Mouse (Mus musculus) hindbrain, embryonic 16.5 days (tissue): ENCODE measurements around the gene Nbeal2. TPM values are rescaled to one million over a fixed set of nuclear protein-coding genes. Genes with fewer than 3 reads are reported as not detected.

Experiments
- ATAC-seq: fragments of 200-750 bp; cut with Nextera tagmentation; 2 replicates; pipeline ENCODE4 v1.8.0; 2017; ENCODE audit warnings: moderate TSS enrichment, moderate library complexity
- H3K27ac ChIP-seq: fragments of 300-500 bp; sonication (generic); 2 replicates; pipeline ENCODE4 v1.5.1; 2014; ENCODE audit warnings: low read depth, mild to moderate bottlenecking, control low read depth, low read length, moderate library complexity
- H3K27me3 ChIP-seq: fragments of 300-500 bp; sonication (generic); replicated peaks from 2 replicates; pipeline ENCODE4 v1.6.1; 2014; ENCODE audit warnings: low read length; ENCODE audit not compliant: control insufficient read depth, insufficient read depth
- H3K36me3 ChIP-seq: fragments of 300-500 bp; sonication (generic); 2 replicates; pipeline ENCODE4 v1.6.1; 2014; ENCODE audit warnings: mild to moderate bottlenecking, low read length, moderate library complexity, mixed read lengths; ENCODE audit not compliant: control insufficient read depth, insufficient read depth
- H3K4me1 ChIP-seq: fragments of 300-500 bp; sonication (generic); 2 replicates; pipeline ENCODE4 v1.6.1; 2014; ENCODE audit warnings: low read depth, low read length; ENCODE audit not compliant: control insufficient read depth, insufficient read depth
- H3K4me2 ChIP-seq: fragments of 300-500 bp; sonication (generic); 2 replicates; pipeline ENCODE4 v1.6.1; 2014; ENCODE audit warnings: mild to moderate bottlenecking, low read length, control low read depth, moderate library complexity
- H3K4me3 ChIP-seq: fragments of 300-500 bp; sonication (generic); 2 replicates; pipeline ENCODE4 v1.5.1; 2014; ENCODE audit warnings: mild to moderate bottlenecking, low read length, control low read depth, moderate library complexity
- H3K9ac ChIP-seq: fragments of 300-500 bp; sonication (generic); 2 replicates; pipeline ENCODE4 v1.6.1; 2014; ENCODE audit warnings: low read depth, mild to moderate bottlenecking, control low read depth, low read length, moderate library complexity
- H3K9me3 ChIP-seq: fragments of 300-500 bp; sonication (generic); 2 replicates; pipeline ENCODE4 v1.6.1; 2014; ENCODE audit warnings: mild to moderate bottlenecking, low read length, moderate library complexity; ENCODE audit not compliant: control insufficient read depth
- WGBS: fragments of 180-500 bp; shearing (Covaris S2); extraction: QIAGEN DNeasy Blood & Tissue Kit; methylation state at CpG from one replicate; pipeline ENCODE4 v1.1.7; 2014; 5-methylcytosine and 5-hydroxymethylcytosine counted together
- polyA plus RNA-seq: library from polyadenylated mRNA; unstranded; fragments of >200 nt; fragmentation: Nextera tagmentation; extraction: Ambion mirVana; gene quantifications from 2 replicates; pipeline ENCODE4 v1.2.1, GENCODE M21; 2015

Gene Nbeal2
- polyA plus RNA-seq, 1 experiment from 2014 or later = 3.2 TPM

DNA sequence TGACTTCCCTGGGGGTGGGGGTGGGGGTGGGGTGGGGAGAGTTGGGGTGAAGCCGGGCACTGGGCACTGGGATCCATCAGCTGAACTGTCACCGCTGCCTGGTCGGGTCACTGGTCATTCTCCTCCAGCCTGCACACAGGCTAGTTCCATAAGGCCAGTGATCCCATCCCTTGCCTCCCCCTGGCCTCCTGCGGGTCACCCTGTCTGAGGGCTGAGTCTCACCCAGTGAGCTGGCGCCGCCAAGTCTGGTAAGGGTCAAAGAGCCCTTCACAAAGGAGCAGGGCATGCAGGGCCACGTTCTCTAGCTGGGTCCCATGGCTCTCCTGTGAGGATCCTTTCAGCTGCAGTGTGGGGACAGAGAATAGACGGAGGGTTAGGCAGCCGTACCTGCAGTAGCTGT, 10.2 kb downstream of the Nbeal2 start:
- Histone ChIP-seq H3K4me3 (no peak overlapping the region), H3K9me3 (no peaks in the 10 kb centered on the region), H3K27me3 (no peaks in the 10 kb centered on the region), H3K9ac (no peak overlapping the region), H3K27ac (no peak overlapping the region), H3K4me2 (no peak overlapping the region), H3K36me3 (no peaks in the 10 kb centered on the region), H3K4me1 (no peaks in the 10 kb centered on the region)
- WGBS = 73% methylated on average over 9 of the region's 9 CpGs
- no peak for ATAC-seq

DNA sequence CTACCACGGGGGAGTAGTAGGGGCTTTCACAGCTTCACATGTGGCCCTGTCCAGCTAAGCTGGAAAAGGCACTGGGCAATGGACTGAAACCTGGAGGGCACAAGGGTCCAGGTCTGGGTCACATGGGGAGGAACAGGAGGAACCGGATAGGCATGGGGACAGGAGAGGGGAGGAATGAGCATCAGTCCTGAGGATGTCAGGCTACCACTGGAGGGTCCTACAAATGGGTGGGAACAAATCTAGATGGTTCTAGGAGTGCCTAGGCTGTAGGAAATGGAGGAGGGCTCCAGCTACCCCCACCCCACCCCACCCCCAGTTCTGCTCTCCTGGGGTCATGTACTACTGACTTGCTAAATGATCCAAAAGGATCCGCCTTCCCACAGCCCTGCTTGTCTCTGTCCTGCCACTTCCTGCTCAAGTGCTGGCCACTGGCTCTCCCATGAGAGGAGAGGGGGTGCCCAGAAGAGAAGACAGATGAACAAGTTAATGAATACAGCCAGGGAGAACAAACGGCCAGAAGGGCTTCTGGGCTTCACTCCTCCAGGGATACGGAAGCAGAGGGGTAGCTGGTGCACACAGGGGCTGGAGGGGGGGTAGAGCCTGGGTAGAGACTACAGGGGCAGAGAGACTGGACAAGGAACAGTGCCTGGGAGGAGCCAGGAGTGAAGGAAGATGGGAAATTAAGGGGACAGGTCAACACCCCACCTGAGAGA, 11.0 kb downstream of the Nbeal2 start:
- H3K4me1 ChIP-seq = no peaks in the 10 kb centered on the region
- peaks cover 2% of the 10 kb centered on the region; the same call in 1 of the 2 replicates for H3K36me3 ChIP-seq
- no peaks in the 10 kb centered on the region for H3K27me3 ChIP-seq
- H3K9ac ChIP-seq = no peak overlapping the region
- H3K27ac ChIP-seq = no peak overlapping the region
- 41% methylated on average over 5 of the region's 5 CpGs for WGBS
- H3K9me3 ChIP-seq = no peaks in the 10 kb centered on the region
- ATAC-seq = no peak
- H3K4me2 ChIP-seq = no peak overlapping the region
- no peak overlapping the region for H3K4me3 ChIP-seq

DNA sequence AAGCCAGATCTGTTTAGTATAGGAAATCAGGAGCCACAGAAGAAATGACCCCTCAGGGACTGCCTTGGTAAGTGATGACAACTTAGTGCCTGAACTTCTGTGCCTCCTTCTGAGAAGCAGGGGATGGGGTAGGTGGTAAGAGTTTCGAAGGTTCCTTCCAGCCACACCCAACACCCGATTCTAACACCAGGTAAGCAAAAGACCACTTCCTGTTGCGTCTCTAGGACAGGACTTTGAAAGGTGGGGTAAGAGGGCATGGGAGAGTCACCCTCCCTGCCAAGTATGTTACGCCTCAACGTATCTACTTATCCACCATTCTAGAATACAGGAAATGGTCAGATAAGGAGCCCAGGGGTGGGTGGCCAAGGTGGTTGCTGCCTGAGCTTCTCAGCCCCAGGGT, 13.0 kb downstream of the Nbeal2 start:
- H3K4me3 ChIP-seq = no peak overlapping the region
- H3K4me1 ChIP-seq = no peaks in the 10 kb centered on the region
- H3K36me3 ChIP-seq = peaks cover 2% of the 10 kb centered on the region; the same call in 1 of the 2 replicates
- H3K27me3 ChIP-seq = no peaks in the 10 kb centered on the region
- no peak overlapping the region for H3K9ac ChIP-seq
- no peak for ATAC-seq
- 90% methylated on average over 5 of the region's 5 CpGs for WGBS
- no peaks in the 10 kb centered on the region for H3K9me3 ChIP-seq
- no peak overlapping the region for H3K4me2 ChIP-seq
- no peak overlapping the region for H3K27ac ChIP-seq

DNA sequence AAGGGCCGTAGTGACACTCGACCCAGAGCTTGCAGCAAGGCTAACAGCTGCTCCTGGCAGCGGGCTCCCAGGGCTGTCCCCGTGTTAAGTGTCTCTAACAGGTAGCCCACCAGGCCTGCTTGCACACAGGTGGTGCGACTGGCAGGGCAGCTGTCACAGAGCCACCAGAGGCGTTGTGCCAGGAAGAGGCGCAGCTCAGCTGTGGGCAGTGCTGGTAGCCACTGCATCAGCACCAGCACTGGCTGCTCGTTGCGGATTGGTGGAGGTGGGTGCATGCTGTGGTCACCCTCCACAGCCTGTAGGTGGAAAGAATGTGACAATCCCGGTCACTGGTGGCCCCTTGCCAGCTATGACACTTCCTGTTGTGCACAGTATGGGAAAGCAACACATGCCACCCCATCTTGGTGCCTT, 15.3 kb downstream of the Nbeal2 start:
- no peaks in the 10 kb centered on the region for H3K27me3 ChIP-seq
- 74% methylated on average over 10 of the region's 10 CpGs for WGBS
- H3K36me3 ChIP-seq = peaks cover 2% of the 10 kb centered on the region; the same call in 1 of the 2 replicates
- no peaks in the 10 kb centered on the region for H3K9me3 ChIP-seq
- no peak overlapping the region for H3K4me2 ChIP-seq
- H3K9ac ChIP-seq = no peak overlapping the region
- ATAC-seq = no peak
- no peak overlapping the region for H3K27ac ChIP-seq
- H3K4me1 ChIP-seq = no peaks in the 10 kb centered on the region
- no peak overlapping the region for H3K4me3 ChIP-seq

DNA sequence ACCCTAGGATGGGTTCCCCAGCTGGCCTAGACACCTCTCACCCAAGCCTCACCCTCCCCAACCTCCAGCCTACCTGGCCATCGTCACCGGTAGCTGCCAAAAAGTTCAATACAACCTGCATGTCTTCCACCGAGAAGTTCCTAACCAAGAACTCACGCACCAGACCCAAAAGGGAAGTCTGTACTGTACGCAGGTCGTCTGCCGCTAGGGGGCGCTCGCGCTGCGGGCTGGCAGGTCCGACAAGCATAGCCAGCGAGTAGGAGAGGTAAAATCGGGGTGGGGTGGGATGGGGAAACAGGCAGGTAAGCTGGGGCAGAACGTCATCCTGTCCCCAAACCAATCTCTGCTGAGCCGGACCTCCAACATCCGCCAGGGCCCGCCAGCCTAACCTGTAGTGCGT, 18.7 kb downstream of the Nbeal2 start:
- Histone ChIP-seq H3K27me3 (no peaks in the 10 kb centered on the region), H3K9ac (no peak overlapping the region), H3K9me3 (no peaks in the 10 kb centered on the region), H3K4me1 (peaks cover 5% of the 10 kb centered on the region), H3K27ac (no peak overlapping the region), H3K4me2 (no peak overlapping the region), H3K4me3 (no peak overlapping the region), H3K36me3 (peaks cover 2% of the 10 kb centered on the region; the same call in 1 of the 2 replicates)
- WGBS = 8% methylated on average over 19 of the region's 19 CpGs
- ATAC-seq = 0 out of 2 replicates have a peak, but pooled peaks have one; percentile 28

DNA sequence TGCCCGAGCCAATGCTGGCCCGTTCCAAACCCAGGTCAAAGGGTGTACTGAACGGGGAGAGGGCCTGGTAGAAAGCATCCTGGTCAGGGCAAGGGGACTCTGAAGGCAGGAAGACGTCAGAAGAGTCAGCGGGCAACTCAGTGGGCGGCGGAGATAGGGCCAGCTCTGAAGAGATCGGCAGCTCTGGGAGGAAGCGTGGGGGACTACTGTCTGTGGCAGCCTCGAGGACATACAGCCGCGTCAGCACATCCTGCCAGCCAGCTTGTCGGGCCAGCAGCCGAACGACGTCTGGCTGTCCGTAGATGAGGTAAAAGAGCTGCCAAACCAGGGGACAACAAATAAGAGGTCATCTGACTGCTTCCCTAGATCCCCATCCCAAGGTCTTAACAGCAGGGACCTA, 20.1 kb downstream of the Nbeal2 start:
- H3K9ac ChIP-seq = no peak overlapping the region
- H3K4me1 ChIP-seq = peaks cover 5% of the 10 kb centered on the region
- H3K36me3 ChIP-seq = peaks cover 2% of the 10 kb centered on the region; the same call in 1 of the 2 replicates
- H3K27me3 ChIP-seq = no peaks in the 10 kb centered on the region
- no peaks in the 10 kb centered on the region for H3K9me3 ChIP-seq
- no peak overlapping the region for H3K27ac ChIP-seq
- 78% methylated on average over 17 of the region's 17 CpGs for WGBS
- no peak for ATAC-seq
- H3K4me3 ChIP-seq = no peak overlapping the region
- no peak overlapping the region for H3K4me2 ChIP-seq

DNA sequence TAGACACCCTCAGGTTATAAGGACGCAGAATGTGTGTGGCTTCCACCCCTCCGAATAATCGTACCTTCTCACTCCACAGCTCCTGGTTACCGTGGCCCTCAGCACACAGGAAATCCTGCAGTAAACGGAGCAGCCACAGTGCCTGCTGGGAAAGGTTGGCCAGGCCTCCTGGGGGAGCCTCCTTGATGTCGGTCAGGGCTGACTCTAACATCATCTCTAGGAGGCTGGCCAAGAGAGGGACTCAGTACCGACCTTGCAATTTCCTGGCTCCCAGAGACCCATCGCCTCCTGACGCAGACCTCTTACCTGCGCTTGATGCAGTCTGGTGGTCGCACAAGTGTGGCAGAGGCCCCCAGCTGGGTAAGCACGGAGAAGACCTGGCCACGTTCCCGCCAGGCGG, 21.3 kb downstream of the Nbeal2 start:
- H3K36me3 ChIP-seq = no peaks in the 10 kb centered on the region
- no peak overlapping the region for H3K9ac ChIP-seq
- H3K27ac ChIP-seq = no peak overlapping the region
- no peaks in the 10 kb centered on the region for H3K9me3 ChIP-seq
- H3K4me3 ChIP-seq = no peak overlapping the region
- no peak for ATAC-seq
- H3K4me1 ChIP-seq = peaks cover 5% of the 10 kb centered on the region
- H3K27me3 ChIP-seq = no peaks in the 10 kb centered on the region
- H3K4me2 ChIP-seq = no peak overlapping the region
- 78% methylated on average over 15 of the region's 15 CpGs for whole genome bisulfite sequencing

DNA sequence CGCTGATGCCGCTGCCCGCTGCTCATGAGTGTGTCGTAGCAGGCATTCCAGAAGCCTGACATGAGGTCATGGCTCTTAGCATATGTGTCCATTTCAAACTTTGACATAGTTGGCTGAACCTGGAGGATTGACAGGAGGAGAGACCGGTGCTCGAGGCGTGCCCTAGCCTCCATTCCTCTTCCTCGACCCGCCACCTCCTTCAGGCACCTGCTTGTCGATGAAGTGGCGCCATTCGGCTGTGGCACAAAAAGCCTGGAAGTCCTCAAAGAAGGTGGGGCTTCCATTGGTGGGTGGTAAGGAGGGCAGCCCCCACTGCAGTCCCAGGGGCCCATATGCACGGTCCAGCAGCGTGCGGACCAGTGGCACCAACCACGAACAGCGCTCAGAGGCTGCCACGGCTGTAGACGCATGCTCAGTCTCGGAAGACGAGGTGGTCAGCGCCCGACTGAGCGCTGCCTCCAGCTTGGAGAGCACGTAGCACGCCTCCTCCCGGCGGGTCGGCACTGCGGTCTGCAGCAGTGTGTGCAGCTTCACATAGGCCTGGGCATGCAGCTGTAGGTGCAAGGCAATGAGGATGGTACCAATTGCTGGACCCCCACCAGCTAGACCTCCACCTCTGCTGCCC, 22.2 kb downstream of the Nbeal2 start:
- Histone ChIP-seq H3K9me3 (no peaks in the 10 kb centered on the region), H3K4me2 (peak overlapping the region; percentile 57), H3K4me1 (peaks cover 5% of the 10 kb centered on the region), H3K36me3 (peaks cover 2% of the 10 kb centered on the region; the same call in 1 of the 2 replicates), H3K9ac (peak overlapping the region; percentile 44), H3K27me3 (no peaks in the 10 kb centered on the region), H3K4me3 (peak overlapping the region; percentile 31), H3K27ac (no peak overlapping the region)
- WGBS = 22% methylated on average over 30 of the region's 30 CpGs
- ATAC-seq = peak; percentile 61

DNA sequence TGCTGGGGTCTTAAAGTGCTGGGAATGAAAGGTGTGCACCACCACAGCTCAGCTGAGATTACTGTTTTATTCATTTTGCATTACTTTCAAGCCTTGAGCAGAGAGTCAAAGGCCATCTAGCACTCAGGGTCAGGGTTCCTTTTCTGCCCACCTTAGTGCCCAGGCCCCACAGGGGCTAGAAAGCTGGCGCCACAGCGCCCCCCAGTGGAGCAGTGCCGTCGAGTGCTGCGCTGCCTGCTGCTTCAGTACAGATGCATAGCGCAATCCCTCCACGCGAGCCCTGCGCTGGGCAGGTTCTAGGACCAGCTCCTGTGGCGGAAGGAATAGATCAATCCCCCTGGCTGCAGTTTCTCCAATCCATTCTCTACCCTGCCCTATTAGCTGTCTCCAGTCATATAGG, 22.8 kb downstream of the Nbeal2 start:
- Histone ChIP-seq H3K4me1 (peaks cover 5% of the 10 kb centered on the region), H3K9ac (peak overlapping the region; percentile 29; the same call in 1 of the 2 replicates), H3K9me3 (no peaks in the 10 kb centered on the region), H3K36me3 (peaks cover 2% of the 10 kb centered on the region; the same call in 1 of the 2 replicates), H3K4me2 (peak overlapping the region; percentile 57), H3K4me3 (peak overlapping the region; percentile 31), H3K27me3 (no peaks in the 10 kb centered on the region), H3K27ac (no peak overlapping the region)
- ATAC-seq = peak; percentile 21; the same call in 1 of the 2 replicates
- WGBS = 10% methylated on average over 10 of the region's 10 CpGs
